Mouse (Mus musculus) retina, postnatal 1 day (tissue): ENCODE measurements around the gene Rnf213.

Experiments used
- DNase-seq: peaks from one replicate; pipeline ENCODE4 v3.0.0-alpha.2; 2012

Rnf213 gene

GRCm38 (mm10) chr11:119390271-119391231, 2.3 kb upstream of the Rnf213 start:
- peak; percentile 64 for DNase-seq

GRCm38 (mm10) chr11:119391386-119392000, 1.4 kb upstream of the Rnf213 start:
- no peak for DNase-seq

GRCm38 (mm10) chr11:119392001-119392614, 792 bp upstream of the Rnf213 start:
- DNase-seq = peak; percentile 21

GRCm38 (mm10) chr11:119393483-119393804, 544 bp downstream of the Rnf213 start:
- no peak for DNase-seq

GRCm38 (mm10) chr11:119394210-119394609, 1.3 kb downstream of the Rnf213 start:
- no peak for DNase-seq

- DNase-seq = no peak
Observed at GRCm38 (mm10) chr11:119395394-119395793, 2.5 kb downstream of the Rnf213 start.

- no peak for DNase-seq
Observed at GRCm38 (mm10) chr11:119395931-119396330, 3.0 kb downstream of the Rnf213 start.

- no peak for DNase-seq
Observed at GRCm38 (mm10) chr11:119396461-119396860, 3.6 kb downstream of the Rnf213 start.

GRCm38 (mm10) chr11:119402501-119403160, 9.7 kb downstream of the Rnf213 start:
- DNase-seq = no peak

- DNase-seq = peak; percentile 68
Observed at GRCm38 (mm10) chr11:119404627-119405026, 11.7 kb downstream of the Rnf213 start.

- DNase-seq = no peak
Observed at GRCm38 (mm10) chr11:119407381-119407780, 14.5 kb downstream of the Rnf213 start.

- DNase-seq = no peak
Observed at GRCm38 (mm10) chr11:119407977-119408376, 15.1 kb downstream of the Rnf213 start.

- no peak for DNase-seq
Observed at GRCm38 (mm10) chr11:119419327-119420118, 26.6 kb downstream of the Rnf213 start.

GRCm38 (mm10) chr11:119420426-119420825, 27.5 kb downstream of the Rnf213 start:
- DNase-seq = no peak

GRCm38 (mm10) chr11:119427431-119427830, 34.5 kb downstream of the Rnf213 start:
- no peak for DNase-seq

GRCm38 (mm10) chr11:119427986-119428385, 35.1 kb downstream of the Rnf213 start:
- no peak for DNase-seq

- peak; percentile 82 for DNase-seq
Observed at GRCm38 (mm10) chr11:119428649-119429136, 35.8 kb downstream of the Rnf213 start.

- DNase-seq = no peak
Observed at GRCm38 (mm10) chr11:119431516-119431915, 38.6 kb downstream of the Rnf213 start.

- DNase-seq = no peak
Observed at GRCm38 (mm10) chr11:119432706-119433105, 39.8 kb downstream of the Rnf213 start.

GRCm38 (mm10) chr11:119434316-119434715, 41.4 kb downstream of the Rnf213 start:
- DNase-seq = no peak

GRCm38 (mm10) chr11:119435880-119436872, 43.3 kb downstream of the Rnf213 start:
- DNase-seq = peak; percentile 16
